Mouse (Mus musculus) forebrain, embryonic 12.5 days (tissue): ENCODE data around the gene Spc25. TPM values are rescaled to one million over a fixed set of nuclear protein-coding genes. Genes with fewer than 3 reads are reported as not detected.

Experiments
- ATAC-seq: fragments of 200-750 bp; cut with Nextera tagmentation; 2 replicates; pipeline ENCODE4 v1.8.0; 2017; ENCODE audit warnings: moderate TSS enrichment; ENCODE audit not compliant: low FRiP score
- H3K27ac ChIP-seq: fragments of 300-500 bp; sonication (generic); 2 replicates; pipeline ENCODE4 v1.5.1; 2016; ENCODE audit warnings: mild to moderate bottlenecking
- H3K27me3 ChIP-seq: fragments of 300-500 bp; sonication (generic); 2 replicates; pipeline ENCODE4 v1.6.1; 2016; ENCODE audit warnings: mild to moderate bottlenecking
- H3K36me3 ChIP-seq: fragments of 300-500 bp; sonication (generic); replicated peaks from 2 replicates; pipeline ENCODE4 v1.6.1; 2016; ENCODE audit warnings: mild to moderate bottlenecking
- H3K4me1 ChIP-seq: fragments of 300-500 bp; sonication (generic); 2 replicates; pipeline ENCODE4 v1.6.1; 2016
- H3K4me2 ChIP-seq: fragments of 300-500 bp; sonication (generic); 2 replicates; pipeline ENCODE4 v1.6.1; 2016; ENCODE audit warnings: mild to moderate bottlenecking, moderate library complexity
- H3K4me3 ChIP-seq: fragments of 300-500 bp; sonication (generic); replicated peaks from 2 replicates; pipeline ENCODE4 v1.5.1; 2016; ENCODE audit warnings: mild to moderate bottlenecking
- H3K9ac ChIP-seq: fragments of 300-500 bp; sonication (generic); 2 replicates; pipeline ENCODE4 v1.6.1; 2016; ENCODE audit warnings: mild to moderate bottlenecking
- H3K9me3 ChIP-seq: fragments of 300-500 bp; sonication (generic); 2 replicates; pipeline ENCODE4 v1.6.1; 2016
- WGBS: fragments of 180-500 bp; shearing (Covaris S2); methylation state at CpG from one replicate; pipeline ENCODE4 v1.1.7; 2016; 5-methylcytosine and 5-hydroxymethylcytosine counted together
- polyA plus RNA-seq: library from polyadenylated mRNA; unstranded; fragments of >200 nt; fragmentation: Nextera tagmentation; extraction: Ambion mirVana; gene quantifications from 2 replicates; pipeline ENCODE4 v1.2.1, GENCODE M21; 2016

Gene Spc25
- polyA plus RNA-seq, 1 experiment from 2014 or later = 232 TPM

DNA sequence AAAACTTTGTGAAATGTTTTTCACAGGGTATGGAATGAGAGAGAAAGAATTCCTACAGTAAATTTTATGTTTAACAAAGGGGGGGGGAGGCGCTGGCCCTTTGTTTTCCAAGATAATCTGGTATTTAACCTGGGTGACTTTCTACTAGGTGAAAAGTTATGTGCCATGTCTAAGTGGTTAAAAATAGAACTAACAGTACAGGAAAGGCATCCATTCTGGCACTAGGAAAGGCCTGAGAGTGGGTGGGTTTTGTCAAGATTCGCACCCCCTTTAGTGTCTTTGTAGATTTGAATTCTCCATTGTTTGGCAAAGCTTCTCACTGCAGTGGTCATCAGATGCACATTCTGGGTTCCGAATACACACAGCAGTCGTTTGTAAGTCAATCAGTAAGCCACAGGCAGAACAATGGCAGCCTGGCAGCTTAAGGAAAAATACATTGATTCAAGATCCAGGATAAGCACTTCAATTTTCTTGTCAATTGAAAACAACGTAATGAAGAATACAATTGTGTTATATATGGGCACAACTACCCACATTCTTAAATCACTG, 15.9 kb upstream of the Spc25 start:
- Histone ChIP-seq H3K4me1 (no peaks in the 10 kb centered on the region), H3K27me3 (no peaks in the 10 kb centered on the region; the same call in 1 of the 2 replicates), H3K36me3 (no peaks in the 10 kb centered on the region), H3K4me2 (no peak overlapping the region), H3K9ac (no peak overlapping the region), H3K27ac (no peak overlapping the region), H3K9me3 (no peaks in the 10 kb centered on the region), H3K4me3 (no peak overlapping the region)
- WGBS = 24% methylated on average over 5 of the region's 5 CpGs
- no peak for ATAC-seq

DNA sequence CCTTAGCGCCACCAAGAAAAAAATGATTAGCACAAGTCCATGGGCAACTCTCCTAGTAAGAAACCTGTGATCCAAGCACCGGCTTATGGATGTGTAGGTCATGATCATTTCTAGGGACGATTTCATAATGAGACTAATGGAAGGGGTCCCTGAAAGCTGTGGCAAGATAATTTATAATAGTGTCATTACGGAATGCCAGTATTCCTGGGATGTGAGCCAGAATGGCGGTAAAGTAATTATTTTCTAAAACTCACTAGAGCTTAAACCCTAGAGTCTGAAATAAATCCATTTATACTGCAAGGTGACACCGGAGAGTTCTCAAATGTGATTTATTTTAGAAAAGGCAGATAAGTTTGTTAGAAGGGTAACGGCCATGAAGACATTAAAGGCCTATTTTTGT, 9.2 kb upstream of the Spc25 start:
- Histone ChIP-seq H3K4me1 (no peaks in the 10 kb centered on the region), H3K9me3 (no peaks in the 10 kb centered on the region), H3K4me2 (no peak overlapping the region), H3K27ac (no peak overlapping the region), H3K9ac (no peak overlapping the region), H3K27me3 (no peaks in the 10 kb centered on the region), H3K36me3 (no peaks in the 10 kb centered on the region), H3K4me3 (no peak overlapping the region)
- ATAC-seq = no peak
- 85% methylated on average over 7 of the region's 7 CpGs for WGBS

DNA sequence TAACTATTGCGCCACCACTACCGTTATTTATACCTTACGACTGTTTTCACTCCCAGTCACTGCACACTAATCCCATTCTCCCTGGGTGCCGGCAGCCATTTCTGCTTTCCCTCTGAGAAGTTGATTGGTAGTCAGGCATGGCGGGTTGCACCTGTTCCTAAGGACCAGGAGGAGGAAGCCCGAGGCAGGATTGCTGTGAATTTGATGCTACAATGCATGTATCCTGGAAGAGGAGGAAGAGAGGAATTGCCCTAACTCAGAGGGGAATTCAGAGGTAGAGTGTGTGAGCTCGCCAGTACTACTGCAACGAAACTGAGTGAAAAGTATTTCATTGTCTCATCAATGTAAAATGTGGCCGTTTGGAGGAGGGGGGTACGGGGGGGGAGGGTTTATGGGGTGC, 6.7 kb upstream of the Spc25 start:
- Histone ChIP-seq H3K4me3 (no peak overlapping the region), H3K9ac (no peak overlapping the region), H3K9me3 (no peaks in the 10 kb centered on the region), H3K4me2 (no peak overlapping the region), H3K27ac (no peak overlapping the region), H3K4me1 (no peaks in the 10 kb centered on the region), H3K27me3 (no peaks in the 10 kb centered on the region), H3K36me3 (no peaks in the 10 kb centered on the region)
- WGBS = 74% methylated on average over 10 of the region's 10 CpGs
- no peak for ATAC-seq

DNA sequence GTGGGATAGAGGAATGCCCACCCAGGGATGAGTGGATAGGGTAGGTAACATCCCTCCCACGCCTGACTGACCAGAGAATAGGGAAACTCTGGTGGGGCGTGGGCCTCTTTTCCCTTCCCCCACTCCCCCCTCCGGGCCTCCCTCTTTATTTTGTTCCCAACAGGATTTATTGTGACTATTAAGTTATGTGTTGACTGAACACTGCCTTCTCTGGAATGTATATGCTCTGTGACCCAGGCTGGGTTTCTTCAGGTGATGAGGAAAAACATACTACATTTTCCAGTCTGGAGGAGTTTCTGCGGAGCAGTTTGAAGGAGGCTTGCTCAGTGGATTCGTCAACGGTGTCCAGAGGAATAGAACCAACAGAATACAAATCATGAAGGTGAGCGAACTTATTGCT, 4.8 kb upstream of the Spc25 start, which contains the start of gene G6pc2:
TSS of gene G6pc2 (plus strand) at position 301 of the 400 bp plus-strand sequence.
- WGBS = 84% methylated on average over 7 of the region's 7 CpGs
- Histone ChIP-seq H3K4me1 (no peaks in the 10 kb centered on the region), H3K27ac (no peak within 1 kb of the TSS), H3K27me3 (no peaks in the 10 kb centered on the region), H3K9me3 (no peaks in the 10 kb centered on the region), H3K4me2 (no peak within 1 kb of the TSS), H3K4me3 (no peak within 1 kb of the TSS), H3K36me3 (no peaks in the 10 kb centered on the region), H3K9ac (no peak within 1 kb of the TSS)
- no peak for ATAC-seq

DNA sequence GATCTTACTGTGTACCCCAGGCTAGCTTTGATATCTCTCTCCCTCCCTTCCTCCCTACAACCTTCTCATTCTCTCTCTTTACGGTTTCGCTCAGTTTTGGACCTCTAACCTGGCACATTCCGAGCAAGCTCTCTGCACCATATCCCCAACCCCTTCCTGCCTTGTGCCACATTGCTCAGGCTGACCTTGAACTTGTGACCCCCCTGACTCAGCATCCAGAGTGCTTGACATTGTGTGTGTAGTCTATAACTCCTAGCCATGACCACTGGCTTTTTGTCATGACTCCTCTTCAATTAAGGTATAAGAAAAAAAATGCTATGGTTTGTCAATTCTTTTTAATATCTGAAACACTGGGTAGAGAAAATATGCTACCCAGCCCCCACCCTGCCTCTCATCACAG, 3.7 kb upstream of the Spc25 start:
- H3K9ac ChIP-seq = no peak overlapping the region
- H3K36me3 ChIP-seq = no peaks in the 10 kb centered on the region
- WGBS = 97% methylated on average over 3 of the region's 3 CpGs
- no peaks in the 10 kb centered on the region for H3K27me3 ChIP-seq
- no peak overlapping the region for H3K4me3 ChIP-seq
- H3K4me1 ChIP-seq = peaks cover 10% of the 10 kb centered on the region
- no peak overlapping the region for H3K4me2 ChIP-seq
- no peak for ATAC-seq
- H3K27ac ChIP-seq = no peak overlapping the region
- no peaks in the 10 kb centered on the region for H3K9me3 ChIP-seq

DNA sequence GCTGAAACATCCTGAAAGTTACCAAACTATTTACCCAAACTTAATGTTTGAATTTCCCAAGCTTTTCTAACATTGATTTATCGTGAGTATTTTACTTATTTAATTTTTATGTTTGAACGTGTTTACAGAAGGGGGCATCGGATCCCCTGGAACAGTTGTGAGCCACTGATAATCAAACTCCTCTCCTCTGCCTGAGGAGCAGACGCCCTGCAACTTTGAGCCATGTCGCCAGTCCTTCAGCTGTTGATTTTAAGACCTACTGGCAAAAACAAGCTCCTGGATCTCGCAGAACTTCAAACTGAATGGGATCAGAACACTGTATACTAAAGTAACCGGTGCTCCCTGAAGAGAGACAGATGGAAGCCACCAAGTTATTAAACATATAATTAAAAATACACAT, 529 bp upstream of the Spc25 start:
- Histone ChIP-seq H3K4me1 (peaks cover 12% of the 10 kb centered on the region), H3K9me3 (no peaks in the 10 kb centered on the region), H3K36me3 (peaks cover 10% of the 10 kb centered on the region), H3K9ac (no peak overlapping the region), H3K4me2 (peak overlapping the region; percentile 19; the same call in 1 of the 2 replicates), H3K4me3 (0 out of 2 replicates have a peak overlapping the region, but pooled peaks have one; percentile 89), H3K27ac (no peak overlapping the region), H3K27me3 (no peaks in the 10 kb centered on the region)
- ATAC-seq = no peak
- WGBS = 32% methylated on average over 7 of the region's 7 CpGs

DNA sequence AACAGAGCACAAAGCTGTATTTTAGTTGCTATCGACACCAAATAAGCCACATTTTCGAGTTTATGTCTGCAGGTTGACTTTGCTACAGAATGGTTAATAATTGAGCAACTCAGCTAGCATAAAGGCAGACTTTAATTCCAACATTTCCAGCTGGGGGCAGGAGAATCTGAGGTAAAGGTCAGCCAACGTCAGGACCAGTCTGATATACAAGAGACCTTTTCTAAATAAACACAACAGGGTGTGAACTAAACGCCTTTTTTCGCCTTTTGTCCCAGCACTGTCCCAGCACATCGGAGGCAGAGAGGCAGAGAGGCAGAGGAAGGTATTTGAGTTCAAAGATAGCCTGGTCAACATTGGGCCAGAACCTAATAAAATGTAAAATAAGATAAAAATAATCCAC, 809 bp downstream of the Spc25 start:
- H3K27ac ChIP-seq = no peak overlapping the region
- 20% methylated on average over 6 of the region's 6 CpGs for WGBS
- peak overlapping the region; percentile 77 for H3K9ac ChIP-seq

DNA sequence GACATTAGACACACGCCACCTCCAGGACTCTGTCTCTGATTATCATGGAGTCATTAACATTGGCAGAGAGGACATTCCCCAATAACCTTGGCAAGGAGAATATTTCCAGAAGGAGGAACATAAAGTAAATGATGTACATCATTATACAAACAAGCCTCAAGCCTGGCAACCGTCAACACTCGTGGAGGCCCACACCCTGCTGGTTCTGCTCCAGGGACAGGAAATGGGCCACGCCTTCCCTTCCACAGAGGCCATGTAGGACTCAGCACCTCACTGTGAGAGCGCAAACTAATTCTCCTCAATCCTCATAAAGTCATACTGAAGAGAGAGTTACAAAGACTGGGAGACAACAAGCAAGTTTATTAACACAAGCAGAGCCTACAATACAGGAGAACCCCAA, 12.4 kb downstream of the Spc25 start:
- H3K9ac ChIP-seq = no peak overlapping the region
- 93% methylated on average over 5 of the region's 5 CpGs for WGBS

More for the DNA sequence above, 809 bp downstream of the Spc25 start:
- H3K36me3 ChIP-seq = peaks cover 18% of the 10 kb centered on the region
- H3K4me1 ChIP-seq = peaks cover 12% of the 10 kb centered on the region
- H3K4me3 ChIP-seq = peak overlapping the region; percentile 89
- no peaks in the 10 kb centered on the region for H3K9me3 ChIP-seq
- no peaks in the 10 kb centered on the region for H3K27me3 ChIP-seq
- peak overlapping the region; percentile 77 for H3K4me2 ChIP-seq
- ATAC-seq = no peak

DNA sequence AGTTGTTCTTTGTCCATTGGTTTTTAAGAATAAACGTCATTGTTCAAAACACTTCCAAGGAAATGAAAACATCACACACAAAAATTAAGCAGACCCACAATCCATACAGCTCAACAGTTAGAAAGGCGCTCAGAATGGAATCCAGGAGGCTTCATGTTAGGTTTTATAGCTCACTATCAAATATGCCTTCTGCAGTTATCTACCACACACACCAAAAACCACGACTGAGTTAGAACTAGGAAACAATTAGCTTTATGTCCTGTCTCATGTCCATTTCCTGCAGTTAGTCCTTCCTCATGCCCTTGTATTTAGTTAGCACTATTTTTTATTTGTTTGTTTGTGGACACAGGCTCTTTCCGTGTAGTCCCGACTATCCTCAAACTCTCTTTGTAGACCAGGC, 14.9 kb downstream of the Spc25 start:
- Histone ChIP-seq H3K9me3 (no peaks in the 10 kb centered on the region), H3K9ac (no peak overlapping the region), H3K36me3 (peaks cover 28% of the 10 kb centered on the region), H3K4me3 (no peak overlapping the region), H3K27ac (no peak overlapping the region), H3K4me1 (peaks cover 4% of the 10 kb centered on the region; the same call in 1 of the 2 replicates), H3K27me3 (no peaks in the 10 kb centered on the region), H3K4me2 (no peak overlapping the region)
- ATAC-seq = no peak
- WGBS = 89% methylated on average over 5 of the region's 5 CpGs

More for the DNA sequence above, 12.4 kb downstream of the Spc25 start:
- Histone ChIP-seq H3K36me3 (peaks cover 41% of the 10 kb centered on the region), H3K4me3 (no peak overlapping the region), H3K9me3 (no peaks in the 10 kb centered on the region), H3K27me3 (no peaks in the 10 kb centered on the region), H3K4me1 (no peaks in the 10 kb centered on the region), H3K27ac (no peak overlapping the region), H3K4me2 (no peak overlapping the region)
- ATAC-seq = no peak

DNA sequence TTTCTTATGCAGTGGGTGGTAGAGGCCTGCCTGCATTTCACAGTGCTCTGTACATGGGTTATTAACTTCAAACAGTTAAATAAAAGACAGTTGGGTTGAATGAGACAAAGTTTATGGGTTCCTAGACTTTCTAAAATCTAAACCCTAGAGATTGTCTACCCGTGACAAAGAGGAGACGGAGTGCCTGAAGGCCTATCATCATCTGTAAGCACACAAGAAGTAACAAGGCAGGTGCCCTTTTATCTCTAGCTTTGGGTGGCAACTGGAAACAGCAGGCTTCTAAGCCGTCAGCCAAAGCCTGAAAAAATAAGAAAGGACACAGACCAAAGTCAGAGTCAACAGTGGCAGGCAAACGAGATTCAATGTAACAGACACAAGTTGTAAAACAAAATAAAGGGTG, 16.8 kb downstream of the Spc25 start:
- H3K9me3 ChIP-seq = no peaks in the 10 kb centered on the region
- no peak for ATAC-seq
- H3K27ac ChIP-seq = no peak overlapping the region
- no peak overlapping the region for H3K4me2 ChIP-seq
- peaks cover 19% of the 10 kb centered on the region for H3K36me3 ChIP-seq
- no peaks in the 10 kb centered on the region for H3K27me3 ChIP-seq
- H3K4me1 ChIP-seq = peaks cover 4% of the 10 kb centered on the region; the same call in 1 of the 2 replicates
- no peak overlapping the region for H3K9ac ChIP-seq
- H3K4me3 ChIP-seq = no peak overlapping the region
- 75% methylated on average over 4 of the region's 4 CpGs for WGBS

DNA sequence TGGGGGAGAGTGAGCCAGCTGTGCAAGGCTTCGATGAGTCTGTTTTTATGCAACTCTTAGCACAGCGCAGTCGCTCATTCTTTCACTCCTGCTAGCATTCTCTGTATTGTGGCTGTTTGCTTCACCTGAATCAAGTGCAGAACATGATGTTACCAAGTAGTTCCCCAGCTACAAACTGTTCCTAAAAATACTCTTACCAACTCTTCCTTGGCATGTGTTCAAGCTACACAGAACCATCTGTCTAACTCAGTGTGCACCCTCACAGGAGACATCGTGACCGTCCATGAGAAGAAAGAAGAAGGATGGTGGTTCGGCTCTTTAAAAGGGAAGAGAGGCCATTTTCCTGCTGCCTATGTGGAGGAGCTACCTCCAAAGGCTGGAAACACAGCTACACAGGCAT, 17.3 kb downstream of the Spc25 start:
- H3K4me3 ChIP-seq = no peak overlapping the region
- no peak overlapping the region for H3K9ac ChIP-seq
- no peak overlapping the region for H3K4me2 ChIP-seq
- peaks cover 4% of the 10 kb centered on the region; the same call in 1 of the 2 replicates for H3K4me1 ChIP-seq
- peaks cover 14% of the 10 kb centered on the region for H3K36me3 ChIP-seq
- no peak for ATAC-seq
- 92% methylated on average over 6 of the region's 6 CpGs for WGBS
- H3K27ac ChIP-seq = no peak overlapping the region
- no peaks in the 10 kb centered on the region for H3K27me3 ChIP-seq
- H3K9me3 ChIP-seq = no peaks in the 10 kb centered on the region

DNA sequence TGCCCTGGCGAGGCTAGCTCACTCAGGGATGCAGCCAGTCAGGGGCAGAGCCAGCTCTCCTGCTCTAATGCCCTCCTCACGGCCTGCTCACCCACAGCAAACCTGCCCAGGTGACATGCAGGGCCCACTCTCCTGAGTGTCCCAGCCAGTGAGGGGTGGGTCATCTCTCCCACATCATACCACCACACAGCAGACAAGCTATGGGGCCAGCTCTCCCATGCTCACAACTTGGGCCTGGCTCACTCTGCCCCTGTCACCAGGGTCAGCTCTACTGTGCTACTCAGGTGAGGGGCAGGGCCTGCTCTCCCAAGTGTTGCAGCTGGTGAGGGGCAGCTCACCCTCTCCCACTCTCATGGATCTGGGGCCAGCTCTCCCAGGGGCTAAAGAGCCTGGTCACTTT, 18.0 kb downstream of the Spc25 start:
- ATAC-seq = no peak
- Histone ChIP-seq H3K4me1 (peaks cover 4% of the 10 kb centered on the region; the same call in 1 of the 2 replicates), H3K9me3 (no peaks in the 10 kb centered on the region), H3K36me3 (peaks cover 7% of the 10 kb centered on the region), H3K9ac (no peak overlapping the region), H3K4me3 (no peak overlapping the region), H3K27ac (no peak overlapping the region), H3K4me2 (no peak overlapping the region), H3K27me3 (no peaks in the 10 kb centered on the region)
- WGBS = 88% methylated on average over 2 of the region's 2 CpGs

DNA sequence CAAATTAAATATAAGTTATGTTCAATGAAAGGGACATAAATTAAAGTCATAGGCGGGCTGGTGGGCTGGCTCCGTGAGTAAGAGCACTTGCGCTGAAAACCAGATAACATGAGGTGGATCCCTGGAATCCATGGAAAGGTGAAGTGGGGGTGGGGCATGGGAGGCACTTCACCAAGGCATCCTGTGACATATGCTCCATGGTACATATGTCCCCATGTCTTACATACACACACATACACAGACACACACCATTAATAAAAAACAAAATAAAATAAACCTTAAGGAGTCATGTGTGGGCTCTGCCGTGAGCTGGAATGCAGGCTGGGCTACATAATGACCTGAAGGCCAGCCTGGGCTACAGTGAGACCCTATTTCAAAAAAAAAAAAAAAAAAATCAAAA, 26.3 kb downstream of the Spc25 start:
- Histone ChIP-seq H3K4me3 (no peak overlapping the region), H3K27me3 (no peaks in the 10 kb centered on the region), H3K4me1 (no peaks in the 10 kb centered on the region), H3K27ac (no peak overlapping the region), H3K9ac (no peak overlapping the region), H3K4me2 (no peak overlapping the region), H3K9me3 (no peaks in the 10 kb centered on the region), H3K36me3 (no peaks in the 10 kb centered on the region)
- ATAC-seq = no peak
- WGBS = 89% methylated on average over 4 of the region's 4 CpGs
